Mouse (Mus musculus) CH12.LX (cell line): ENCODE measurements around the gene Itga6. TPM values are rescaled to one million over a fixed set of nuclear protein-coding genes. Genes with fewer than 3 reads are reported as not detected.

Source experiments
- DNase-seq: peaks from one replicate; pipeline ENCODE4 v3.0.0-alpha.2; 2013; ENCODE audit errors: extremely low read depth
- H3K27ac ChIP-seq: 2 replicates; pipeline ENCODE4 v1.5.1; 2012; ENCODE audit warnings: low read depth, mild to moderate bottlenecking, control low read depth, moderate library complexity; ENCODE audit not compliant: insufficient read depth
- H3K27me3 ChIP-seq: replicated peaks from 2 replicates; pipeline ENCODE3; 2012; ENCODE audit warnings: inconsistent platforms
- H3K36me3 ChIP-seq, 2 experiments: replicated peaks in 1 of 2; 2 replicates each; pipeline versions ENCODE3 to v1.6.1; 2012; ENCODE audit warnings: inconsistent platforms in 1 of 2, low read length in 1 of 2, mild to moderate bottlenecking in 1 of 2, mixed read lengths in 1 of 2, moderate library complexity in 1 of 2; ENCODE audit not compliant: control insufficient read depth in 1 of 2, insufficient read depth in 1 of 2
- H3K4me1 ChIP-seq, 2 experiments: 2 replicates each; pipeline ENCODE4 v1.6.1; 2012; ENCODE audit warnings: inconsistent platforms in 1 of 2, moderate library complexity in 1 of 2; ENCODE audit not compliant: insufficient read depth in 2 of 2, control insufficient read depth in 1 of 2
- H3K4me2 ChIP-seq: 2 replicates; pipeline ENCODE4 v1.6.1; 2012; ENCODE audit warnings: low read depth, mild to moderate bottlenecking, control low read depth; ENCODE audit not compliant: poor library complexity, insufficient read depth, severe bottlenecking
- H3K4me3 ChIP-seq, 3 experiments: fragments of 150-350 bp in 1 of 3; sonication (generic) in 1 of 3; replicated peaks in 1 of 3; 2 replicates each; pipeline versions ENCODE3 to v1.5.1; 2011 to 2012; ENCODE audit warnings: low read depth in 2 of 3, low read length in 2 of 3, mild to moderate bottlenecking in 2 of 3, moderate library complexity in 2 of 3, control low read depth in 1 of 3, improper control_type of control experiment in 1 of 3, inconsistent platforms in 1 of 3, mixed read lengths in 1 of 3; ENCODE audit not compliant: poor library complexity in 1 of 3
- H3K79me2 ChIP-seq: replicated peaks from 2 replicates; pipeline ENCODE4 v1.6.1; 2012; ENCODE audit warnings: mild to moderate bottlenecking, moderate library complexity; ENCODE audit not compliant: control insufficient read depth, poor library complexity, insufficient read depth, severe bottlenecking; ENCODE audit errors: extremely low read depth
- H3K9ac ChIP-seq: 2 replicates; pipeline ENCODE4 v1.6.1; 2012; ENCODE audit warnings: low read depth, mild to moderate bottlenecking, control low read depth, moderate library complexity; ENCODE audit not compliant: insufficient read depth
- H3K9me3 ChIP-seq: replicated peaks from 2 replicates; pipeline ENCODE3; 2012; ENCODE audit warnings: low read length, inconsistent platforms, mixed read lengths
- CHD1 ChIP-seq: IDR thresholded peaks from 2 replicates; pipeline ENCODE4 v1.6.1; 2012; ENCODE audit warnings: low read depth, low read length, improper control_type of control experiment, inconsistent platforms
- CTCF ChIP-seq, 2 experiments: IDR thresholded peaks in 1 of 2; conservative IDR thresholded peaks in 1 of 2; 2 replicates each; pipeline ENCODE4 v1.5.1; 2011 to 2012; ENCODE audit warnings: low read depth in 2 of 2, low read length in 2 of 2, improper control_type of control experiment in 1 of 2, inconsistent platforms in 1 of 2, mild to moderate bottlenecking in 1 of 2, moderate library complexity in 1 of 2
- E2F4 ChIP-seq: IDR thresholded peaks from 2 replicates; pipeline ENCODE4 v1.6.1; 2011; ENCODE audit warnings: low read depth, low read length, improper control_type of control experiment; ENCODE audit not compliant: insufficient replicate concordance
- ETS1 ChIP-seq: conservative IDR thresholded peaks from 2 replicates; pipeline ENCODE4 v1.6.1; 2012; ENCODE audit warnings: low read depth, mild to moderate bottlenecking, inconsistent platforms, low read length, improper control_type of control experiment, moderate library complexity
- MAFK ChIP-seq: IDR thresholded peaks from 2 replicates; pipeline ENCODE4 v1.6.1; 2011; ENCODE audit warnings: low read length, improper control_type of control experiment; ENCODE audit not compliant: insufficient replicate concordance
- MEF2A ChIP-seq: IDR thresholded peaks from 2 replicates; pipeline ENCODE4 v1.6.1; 2014; ENCODE audit warnings: low read depth, mild to moderate bottlenecking, inconsistent platforms, low read length, improper control_type of control experiment, borderline replicate concordance
- MXI1 ChIP-seq: IDR thresholded peaks from 2 replicates; pipeline ENCODE4 v1.6.1; 2011; ENCODE audit warnings: mild to moderate bottlenecking, low read depth, low read length, improper control_type of control experiment
- POLR2A ChIP-seq: IDR thresholded peaks from 2 replicates; pipeline ENCODE4 v1.6.1; 2011; ENCODE audit warnings: low read depth, mild to moderate bottlenecking, improper control_type of control experiment, low read length
- SMC3 ChIP-seq: IDR thresholded peaks from 2 replicates; pipeline ENCODE4 v1.6.1; 2011; ENCODE audit warnings: low read depth, low read length, improper control_type of control experiment
- TBP ChIP-seq: conservative IDR thresholded peaks from 2 replicates; pipeline ENCODE4 v1.6.1; 2011; ENCODE audit warnings: low read depth, low read length, improper control_type of control experiment
- USF2 ChIP-seq: conservative IDR thresholded peaks from 2 replicates; pipeline ENCODE4 v1.6.1; 2011; ENCODE audit warnings: low read depth, low read length, improper control_type of control experiment
- dilution Hi-C: fragments of 300-500 bp; cut with MboI; formaldehyde crosslinking; loops from 2 replicates; pipeline ENCODE4 v1.14.3; 2020; ENCODE audit warnings: low sequenced_read_pairs; ENCODE audit not compliant: extremely low pct_unique_long_range_greater_than_20kb, extremely low pct_ligation_motif_present
- in situ Hi-C: fragments of 300-500 bp; cut with MboI; formaldehyde crosslinking; loops from 3 replicates; pipeline ENCODE4 v1.14.3; 2019; ENCODE audit warnings: low sequenced_read_pairs, low pct_ligation_motif_present, low pct_unique_long_range_greater_than_20kb, mixed read lengths
- polyA plus RNA-seq: library from polyadenylated mRNA; unstranded; fragments of >175 nt; gene quantifications from 2 replicates; pipeline ENCODE4 v1.2.1, GENCODE M21; 2012; ENCODE audit warnings: low read depth; ENCODE audit not compliant: insufficient read length
- total RNA-seq, 2 experiments: library from RNA; depleted of rRNA; stranded (reverse); fragments of 300-350 nt in 1 of 2; fragments of >200 nt in 1 of 2; gene quantifications; 2 replicates each; pipeline ENCODE4 v1.2.3; 2012 to 2014

Gene Itga6
- total and polyA plus RNA-seq, 3 experiments: 6.1 to 13.9 (median 10.9) TPM

GRCm38 (mm10) chr2:71736213-71736612 lies 9.2 kb upstream of the Itga6 start:
- Histone ChIP-seq H3K27ac (no peak overlapping the region), H3K79me2 (no peaks in the 10 kb centered on the region), H3K4me1 (peaks cover 1 to 10% of the 10 kb centered on the region in 2 experiments), H3K4me3 (no peak overlapping the region), H3K9me3 (peaks cover 2% of the 10 kb centered on the region), H3K27me3 (no peaks in the 10 kb centered on the region), H3K9ac (no peak overlapping the region), H3K4me2 (no peak overlapping the region), H3K36me3 (no peaks in the 10 kb centered on the region)
- TF ChIP-seq SMC3 (0 out of 2 replicates have a peak, but pooled peaks have one; percentile 4), CTCF (conservative IDR thresholded peaks at IDR 0.05 in 1 of 2, IDR thresholded peaks at IDR 0.05 in 1 of 2; ENCODE audit: low read depth in 2 of 2, low read length in 2 of 2) (peak; percentile 21 to 35; a peak in 2 of 4 replicates), ETS1 (no peak), MXI1 (no peak), CHD1 (no peak)
- dilution Hi-C loops: no loop called here
- no peak for DNase-seq
- in situ Hi-C loops: no loop called here

GRCm38 (mm10) chr2:71739173-71739860 lies 6.1 kb upstream of the Itga6 start:
- dilution Hi-C loops (no loop called here), in situ Hi-C loops (no loop called here)
- H3K27ac ChIP-seq: no peak overlapping the region

GRCm38 (mm10) chr2:71742557-71742956 lies 2.9 kb upstream of the Itga6 start:
- Histone ChIP-seq H3K9me3 (no peaks in the 10 kb centered on the region), H3K27ac (no peak overlapping the region), H3K4me2 (no peak overlapping the region), H3K4me3 (no peak overlapping the region)
- dilution Hi-C loops: no loop called here
- TF ChIP-seq E2F4 (no peak), USF2 (no peak), MAFK (no peak)
- TF ChIP-seq, all 38 proteins: peak for 0
- no peaks in the 10 kb centered on the region for H3K27me3 ChIP-seq
- no peaks in the 10 kb centered on the region for H3K79me2 ChIP-seq
- H3K36me3 ChIP-seq: no peaks in the 10 kb centered on the region
- in situ Hi-C loops: no loop called here
- H3K9ac ChIP-seq: no peak overlapping the region
- no peak for DNase-seq
- peaks cover 16 to 52% of the 10 kb centered on the region in 2 experiments for H3K4me1 ChIP-seq

More at GRCm38 (mm10) chr2:71739173-71739860, 6.1 kb upstream of the Itga6 start:
- H3K4me1 ChIP-seq: peaks cover 13 to 33% of the 10 kb centered on the region in 2 experiments
- peaks cover 2% of the 10 kb centered on the region for H3K9me3 ChIP-seq
- no peaks in the 10 kb centered on the region for H3K27me3 ChIP-seq
- no peaks in the 10 kb centered on the region for H3K36me3 ChIP-seq
- TF ChIP-seq MEF2A (no peak), TBP (no peak), POLR2A (no peak)
- no peak overlapping the region for H3K4me3 ChIP-seq
- no peak overlapping the region for H3K9ac ChIP-seq
- H3K4me2 ChIP-seq: no peak overlapping the region
- DNase-seq: no peak
- no peaks in the 10 kb centered on the region for H3K79me2 ChIP-seq
